Mouse (Mus musculus): ENCODE results near the gene Plcb1.

DNA sequence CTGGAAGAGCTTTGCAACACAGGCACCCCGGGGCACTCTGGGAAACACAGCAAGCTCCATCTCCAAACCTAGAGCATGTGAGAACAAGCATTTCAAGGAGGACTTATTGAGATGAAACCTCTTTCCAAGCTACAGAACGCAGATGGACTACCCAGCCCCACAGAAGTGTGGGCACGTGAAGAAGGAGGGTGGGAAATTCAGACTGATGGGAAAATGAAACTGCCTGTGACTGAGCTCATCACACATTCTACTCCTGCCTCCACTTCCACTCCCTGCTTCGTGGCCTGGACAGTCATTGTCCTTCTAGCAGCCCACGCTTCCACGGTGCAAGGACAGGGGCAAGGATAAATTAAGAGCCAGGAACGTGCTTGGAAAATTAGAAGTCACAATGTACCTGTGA lies 370.2 kb downstream of the Plcb1 start:
- no peak for TF ChIP-seq CTCF (IDR thresholded peaks at IDR 0.05)
- no peak for TF ChIP-seq POLR2A (IDR thresholded peaks at IDR 0.05; ENCODE audit: insufficient read depth, low read depth, low read length)
- no peak for TF ChIP-seq EP300 (IDR thresholded peaks at IDR 0.05; ENCODE audit: insufficient read depth, low read depth, low read length)
